Mouse (Mus musculus) brain, embryonic 14.5 days (tissue): ENCODE measurements at regions not wholly inside any gene's neighbourhood (a gene's known extent, or its start where the extent isn't known, plus 50 kb on each side); places are given as distances from the start of the nearest gene placed in this dataset.

Experiments
- DNase-seq: peaks from one replicate; pipeline ENCODE4 v3.0.0-alpha.2; 2011; ENCODE audit warnings: low read depth
- CTCF ChIP-seq: fragments of 200-500 bp; IDR thresholded peaks from 2 replicates; pipeline ENCODE4 v1.5.1; 2012; ENCODE audit warnings: inconsistent platforms, mild to moderate bottlenecking, moderate library complexity, borderline replicate concordance; ENCODE audit not compliant: insufficient read depth, insufficient read length; ENCODE audit errors: extremely low read depth
- POLR2A ChIP-seq: fragments of 200-500 bp; IDR thresholded peaks from 2 replicates; pipeline ENCODE4 v1.6.1; 2012; ENCODE audit warnings: mild to moderate bottlenecking, inconsistent platforms, borderline replicate concordance; ENCODE audit not compliant: poor library complexity, insufficient read depth, insufficient read length, severe bottlenecking; ENCODE audit errors: extremely low read depth

- TF ChIP-seq CTCF (no peak), POLR2A (no peak)
- no peak for DNase-seq
Measured at GRCm38 (mm10) chr3:60934492-60934891, 68.1 kb upstream of the P2ry1 start.

GRCm38 (mm10) chr3:60941451-60941850, 61.1 kb upstream of the P2ry1 start:
- DNase-seq = no peak
- no peak for TF ChIP-seq POLR2A
- no peak for TF ChIP-seq CTCF

GRCm38 (mm10) chr3:60948897-60949296, 53.7 kb upstream of the P2ry1 start:
- TF ChIP-seq POLR2A = no peak
- no peak for TF ChIP-seq CTCF
- no peak for DNase-seq
